Mouse (Mus musculus): Measurements from ENCODE around the gene Ccr1l1. TPM values are rescaled to one million over a fixed set of nuclear protein-coding genes. Genes with fewer than 3 reads are reported as not detected.

Ccr1l1 gene
- polyA plus RNA-seq, 1 experiment = not detected

- no peaks in the 10 kb centered on the region for H3K36me3 ChIP-seq (replicated peaks; ENCODE audit: low read length)
- peaks cover 23% of the 10 kb centered on the region for H3K4me1 ChIP-seq
- no peaks in the 10 kb centered on the region for H3K9me3 ChIP-seq
- H3K27me3 ChIP-seq (replicated peaks) = no peaks in the 10 kb centered on the region
- no peak for TF ChIP-seq FLI1 (IDR thresholded peaks at IDR 0.05; ENCODE audit: low read length)
- no peak for TF ChIP-seq GATA1 (IDR thresholded peaks at IDR 0.05; ENCODE audit: borderline replicate concordance, low read length)
- no peak overlapping the region for H3K4me3 ChIP-seq (replicated peaks)
These were observed 13.4 kb downstream of the Ccr1l1 start for GRCm38 (mm10) chr9:123964776-123965175.

- no peak for TF ChIP-seq FLI1 (IDR thresholded peaks at IDR 0.05; ENCODE audit: low read length)
- no peak for TF ChIP-seq GATA1 (IDR thresholded peaks at IDR 0.05; ENCODE audit: borderline replicate concordance, low read length)
- peaks cover 31% of the 10 kb centered on the region for H3K4me1 ChIP-seq
- H3K4me3 ChIP-seq (replicated peaks) = no peak overlapping the region
- no peaks in the 10 kb centered on the region for H3K27me3 ChIP-seq (replicated peaks)
- no peaks in the 10 kb centered on the region for H3K9me3 ChIP-seq
- no peaks in the 10 kb centered on the region for H3K36me3 ChIP-seq (replicated peaks; ENCODE audit: low read length)
These were observed 18.0 kb downstream of the Ccr1l1 start for GRCm38 (mm10) chr9:123960161-123960560.

GRCm38 (mm10) chr9:123957911-123958413 lies 20.2 kb downstream of the Ccr1l1 start:
- no peak for TF ChIP-seq FLI1 (IDR thresholded peaks at IDR 0.05; ENCODE audit: low read length)
- TF ChIP-seq GATA1 (IDR thresholded peaks at IDR 0.05; ENCODE audit: borderline replicate concordance, low read length) = no peak; the same call in 2 of the 3 replicates

GRCm38 (mm10) chr9:123956892-123957291 lies 21.3 kb downstream of the Ccr1l1 start:
- H3K9me3 ChIP-seq = no peaks in the 10 kb centered on the region
- no peaks in the 10 kb centered on the region for H3K36me3 ChIP-seq (replicated peaks; ENCODE audit: low read length)
- TF ChIP-seq FLI1 (IDR thresholded peaks at IDR 0.05; ENCODE audit: low read length) = no peak
- H3K27me3 ChIP-seq (replicated peaks) = no peaks in the 10 kb centered on the region
- H3K4me1 ChIP-seq = peaks cover 41% of the 10 kb centered on the region
- no peak overlapping the region for H3K4me3 ChIP-seq (replicated peaks)

More at GRCm38 (mm10) chr9:123957911-123958413, 20.2 kb downstream of the Ccr1l1 start:
- no peaks in the 10 kb centered on the region for H3K27me3 ChIP-seq (replicated peaks)
- H3K4me1 ChIP-seq = peaks cover 39% of the 10 kb centered on the region
- no peak overlapping the region for H3K4me3 ChIP-seq (replicated peaks)
- no peaks in the 10 kb centered on the region for H3K36me3 ChIP-seq (replicated peaks; ENCODE audit: low read length)
- no peaks in the 10 kb centered on the region for H3K9me3 ChIP-seq

- TF ChIP-seq GATA1 (IDR thresholded peaks at IDR 0.05; ENCODE audit: borderline replicate concordance, low read length) = no peak
- no peak for TF ChIP-seq FLI1 (IDR thresholded peaks at IDR 0.05; ENCODE audit: low read length)
- Histone ChIP-seq H3K36me3 (replicated peaks; ENCODE audit: low read length) (no peaks in the 10 kb centered on the region), H3K27me3 (replicated peaks) (no peaks in the 10 kb centered on the region), H3K9me3 (no peaks in the 10 kb centered on the region), H3K4me1 (peaks cover 53% of the 10 kb centered on the region), H3K4me3 (replicated peaks) (no peak overlapping the region)
These were observed 24.7 kb downstream of the Ccr1l1 start for GRCm38 (mm10) chr9:123953551-123953950.

GRCm38 (mm10) chr9:123951176-123951575 lies 27.0 kb downstream of the Ccr1l1 start:
- no peaks in the 10 kb centered on the region for H3K36me3 ChIP-seq (replicated peaks; ENCODE audit: low read length)
- no peak for TF ChIP-seq FLI1 (IDR thresholded peaks at IDR 0.05; ENCODE audit: low read length)
- no peak for TF ChIP-seq GATA1 (IDR thresholded peaks at IDR 0.05; ENCODE audit: borderline replicate concordance, low read length)
- no peaks in the 10 kb centered on the region for H3K27me3 ChIP-seq (replicated peaks)
- H3K4me1 ChIP-seq = peaks cover 48% of the 10 kb centered on the region
- H3K9me3 ChIP-seq = no peaks in the 10 kb centered on the region
- no peak overlapping the region for H3K4me3 ChIP-seq (replicated peaks)

GRCm38 (mm10) chr9:123949432-123949831 lies 28.8 kb downstream of the Ccr1l1 start:
- no peaks in the 10 kb centered on the region for H3K9me3 ChIP-seq
- H3K36me3 ChIP-seq (replicated peaks; ENCODE audit: low read length) = no peaks in the 10 kb centered on the region
- TF ChIP-seq GATA1 (IDR thresholded peaks at IDR 0.05; ENCODE audit: borderline replicate concordance, low read length) = no peak
- TF ChIP-seq FLI1 (IDR thresholded peaks at IDR 0.05; ENCODE audit: low read length) = no peak
- H3K27me3 ChIP-seq (replicated peaks) = no peaks in the 10 kb centered on the region
- no peak overlapping the region for H3K4me3 ChIP-seq (replicated peaks)
- peaks cover 48% of the 10 kb centered on the region for H3K4me1 ChIP-seq

- no peaks in the 10 kb centered on the region for H3K9me3 ChIP-seq
- H3K4me1 ChIP-seq = peaks cover 42% of the 10 kb centered on the region
- H3K4me3 ChIP-seq (replicated peaks) = no peak overlapping the region
- no peaks in the 10 kb centered on the region for H3K27me3 ChIP-seq (replicated peaks)
- H3K36me3 ChIP-seq (replicated peaks; ENCODE audit: low read length) = no peaks in the 10 kb centered on the region
- TF ChIP-seq FLI1 (IDR thresholded peaks at IDR 0.05; ENCODE audit: low read length) = no peak
- no peak for TF ChIP-seq GATA1 (IDR thresholded peaks at IDR 0.05; ENCODE audit: borderline replicate concordance, low read length)
These were observed 30.4 kb downstream of the Ccr1l1 start for GRCm38 (mm10) chr9:123947815-123948214.

- TF ChIP-seq FLI1 (IDR thresholded peaks at IDR 0.05; ENCODE audit: low read length) = no peak
- Histone ChIP-seq H3K9me3 (no peaks in the 10 kb centered on the region), H3K4me3 (replicated peaks) (no peak overlapping the region), H3K36me3 (replicated peaks; ENCODE audit: low read length) (no peaks in the 10 kb centered on the region), H3K4me1 (peaks cover 38% of the 10 kb centered on the region), H3K27me3 (replicated peaks) (no peaks in the 10 kb centered on the region)
These were observed 36.2 kb downstream of the Ccr1l1 start for GRCm38 (mm10) chr9:123942025-123942424.

- peaks cover 36% of the 10 kb centered on the region for H3K4me1 ChIP-seq
- TF ChIP-seq FLI1 (IDR thresholded peaks at IDR 0.05; ENCODE audit: low read length) = no peak
- TF ChIP-seq GATA1 (IDR thresholded peaks at IDR 0.05; ENCODE audit: borderline replicate concordance, low read length) = no peak
These were observed 36.9 kb downstream of the Ccr1l1 start for GRCm38 (mm10) chr9:123941316-123941715.

GRCm38 (mm10) chr9:123940628-123941027 lies 37.6 kb downstream of the Ccr1l1 start:
- Histone ChIP-seq H3K9me3 (no peaks in the 10 kb centered on the region), H3K27me3 (replicated peaks) (no peaks in the 10 kb centered on the region), H3K4me1 (peaks cover 36% of the 10 kb centered on the region), H3K36me3 (replicated peaks; ENCODE audit: low read length) (no peaks in the 10 kb centered on the region), H3K4me3 (replicated peaks) (no peak overlapping the region)
- TF ChIP-seq FLI1 (IDR thresholded peaks at IDR 0.05; ENCODE audit: low read length) = no peak
- no peak for TF ChIP-seq GATA1 (IDR thresholded peaks at IDR 0.05; ENCODE audit: borderline replicate concordance, low read length)

More at GRCm38 (mm10) chr9:123941316-123941715, 36.9 kb downstream of the Ccr1l1 start:
- no peaks in the 10 kb centered on the region for H3K9me3 ChIP-seq
- H3K27me3 ChIP-seq (replicated peaks) = no peaks in the 10 kb centered on the region
- H3K4me3 ChIP-seq (replicated peaks) = no peak overlapping the region
- H3K36me3 ChIP-seq (replicated peaks; ENCODE audit: low read length) = no peaks in the 10 kb centered on the region

All from megakaryocyte, embryonic 14.5 days (primary cell).